Mouse (Mus musculus): ENCODE data around the gene Zdhhc19. TPM values are rescaled to one million over a fixed set of nuclear protein-coding genes. Genes with fewer than 3 reads are reported as not detected.

The Zdhhc19 gene
- polyA plus RNA-seq, 1 experiment from 2014 or later: 0.22 TPM

GRCm38 (mm10) chr16:32463426-32463825, 32.6 kb upstream of the Zdhhc19 start:
- H3K9ac ChIP-seq: no peak overlapping the region
- peaks cover 21% of the 10 kb centered on the region for H3K36me3 ChIP-seq

GRCm38 (mm10) chr16:32464908-32465307, 31.2 kb upstream of the Zdhhc19 start:
- Histone ChIP-seq H3K9me3 (no peaks in the 10 kb centered on the region), H3K4me3 (no peak overlapping the region), H3K4me2 (no peak overlapping the region), H3K4me1 (replicated peaks) (no peaks in the 10 kb centered on the region), H3K9ac (no peak overlapping the region), H3K27me3 (no peaks in the 10 kb centered on the region), H3K36me3 (peaks cover 32% of the 10 kb centered on the region), H3K27ac (replicated peaks) (no peak overlapping the region)
- 0% methylated on average over 1 of the region's 1 CpGs for WGBS
- no peak for ATAC-seq (ENCODE audit: low FRiP score, low read depth)

More at GRCm38 (mm10) chr16:32463426-32463825, 32.6 kb upstream of the Zdhhc19 start:
- 87% methylated on average over 2 of the region's 2 CpGs for WGBS
- Histone ChIP-seq H3K9me3 (no peaks in the 10 kb centered on the region), H3K27ac (replicated peaks) (no peak overlapping the region), H3K4me1 (replicated peaks) (no peaks in the 10 kb centered on the region), H3K4me3 (no peak overlapping the region), H3K4me2 (no peak overlapping the region), H3K27me3 (no peaks in the 10 kb centered on the region)
- no peak for ATAC-seq (ENCODE audit: low FRiP score, low read depth)

- WGBS: 83% methylated on average over 3 of the region's 3 CpGs
- Histone ChIP-seq H3K36me3 (peaks cover 55% of the 10 kb centered on the region), H3K27ac (replicated peaks) (no peak overlapping the region), H3K27me3 (no peaks in the 10 kb centered on the region), H3K4me2 (no peak overlapping the region), H3K4me3 (no peak overlapping the region), H3K9ac (no peak overlapping the region), H3K9me3 (no peaks in the 10 kb centered on the region), H3K4me1 (replicated peaks) (no peaks in the 10 kb centered on the region)
- no peak for ATAC-seq (ENCODE audit: low FRiP score, low read depth)
Measured at GRCm38 (mm10) chr16:32468488-32468887, 27.6 kb upstream of the Zdhhc19 start.

GRCm38 (mm10) chr16:32469404-32470105, 26.5 kb upstream of the Zdhhc19 start:
- Histone ChIP-seq H3K27me3 (no peaks in the 10 kb centered on the region), H3K36me3 (peaks cover 49% of the 10 kb centered on the region), H3K27ac (replicated peaks) (no peak overlapping the region), H3K4me2 (no peak overlapping the region), H3K4me3 (no peak overlapping the region), H3K9ac (no peak overlapping the region), H3K4me1 (replicated peaks) (no peaks in the 10 kb centered on the region), H3K9me3 (no peaks in the 10 kb centered on the region)
- no peak for ATAC-seq (ENCODE audit: low FRiP score, low read depth)
- 84% methylated on average over 5 of the region's 5 CpGs for WGBS

GRCm38 (mm10) chr16:32472276-32473015, 23.6 kb upstream of the Zdhhc19 start:
- H3K27ac ChIP-seq (replicated peaks): no peak overlapping the region
- H3K4me3 ChIP-seq: no peak overlapping the region
- H3K9me3 ChIP-seq: no peaks in the 10 kb centered on the region
- no peaks in the 10 kb centered on the region for H3K4me1 ChIP-seq (replicated peaks)
- WGBS: 73% methylated on average over 7 of the region's 7 CpGs
- no peak overlapping the region for H3K9ac ChIP-seq
- H3K27me3 ChIP-seq: no peaks in the 10 kb centered on the region
- peaks cover 43% of the 10 kb centered on the region for H3K36me3 ChIP-seq
- H3K4me2 ChIP-seq: no peak overlapping the region
- no peak for ATAC-seq (ENCODE audit: low FRiP score, low read depth)

GRCm38 (mm10) chr16:32477315-32477714, 18.8 kb upstream of the Zdhhc19 start:
- Histone ChIP-seq H3K36me3 (peaks cover 7% of the 10 kb centered on the region; the same call in 1 of the 2 replicates), H3K27me3 (no peaks in the 10 kb centered on the region), H3K4me2 (no peak overlapping the region), H3K9ac (no peak overlapping the region), H3K4me3 (no peak overlapping the region), H3K27ac (replicated peaks) (no peak overlapping the region), H3K9me3 (no peaks in the 10 kb centered on the region), H3K4me1 (replicated peaks) (no peaks in the 10 kb centered on the region)
- no peak for ATAC-seq (ENCODE audit: low FRiP score, low read depth)
- 86% methylated on average over 6 of the region's 6 CpGs for WGBS

- ATAC-seq (ENCODE audit: low FRiP score, low read depth): no peak
- no peak overlapping the region for H3K4me3 ChIP-seq
- no peaks in the 10 kb centered on the region for H3K4me1 ChIP-seq (replicated peaks)
- H3K27me3 ChIP-seq: no peaks in the 10 kb centered on the region
- no peaks in the 10 kb centered on the region for H3K9me3 ChIP-seq
- H3K9ac ChIP-seq: no peak overlapping the region
- WGBS: 81% methylated on average over 2 of the region's 2 CpGs
- H3K4me2 ChIP-seq: no peak overlapping the region
- no peaks in the 10 kb centered on the region for H3K36me3 ChIP-seq
- H3K27ac ChIP-seq (replicated peaks): no peak overlapping the region
Measured at GRCm38 (mm10) chr16:32479415-32479814, 16.6 kb upstream of the Zdhhc19 start.

- ATAC-seq (ENCODE audit: low FRiP score, low read depth): no peak
- H3K27ac ChIP-seq (replicated peaks): no peak overlapping the region
- H3K36me3 ChIP-seq: no peaks in the 10 kb centered on the region
- H3K4me1 ChIP-seq (replicated peaks): no peaks in the 10 kb centered on the region
- no peaks in the 10 kb centered on the region for H3K9me3 ChIP-seq
- H3K27me3 ChIP-seq: no peaks in the 10 kb centered on the region
- no peak overlapping the region for H3K4me2 ChIP-seq
- no peak overlapping the region for H3K9ac ChIP-seq
- 47% methylated on average over 7 of the region's 7 CpGs for WGBS
- no peak overlapping the region for H3K4me3 ChIP-seq
Measured at GRCm38 (mm10) chr16:32484431-32484871, 11.6 kb upstream of the Zdhhc19 start.

GRCm38 (mm10) chr16:32485209-32485608, 10.9 kb upstream of the Zdhhc19 start:
- no peak for ATAC-seq (ENCODE audit: low FRiP score, low read depth)
- Histone ChIP-seq H3K4me2 (no peak overlapping the region), H3K9me3 (no peaks in the 10 kb centered on the region), H3K9ac (no peak overlapping the region), H3K4me1 (replicated peaks) (no peaks in the 10 kb centered on the region), H3K27me3 (no peaks in the 10 kb centered on the region), H3K27ac (replicated peaks) (no peak overlapping the region), H3K36me3 (no peaks in the 10 kb centered on the region), H3K4me3 (no peak overlapping the region)
- WGBS: 72% methylated on average over 2 of the region's 2 CpGs

- H3K27ac ChIP-seq (replicated peaks): no peak overlapping the region
- no peak for ATAC-seq (ENCODE audit: low FRiP score, low read depth)
- no peaks in the 10 kb centered on the region for H3K9me3 ChIP-seq
- no peak overlapping the region for H3K4me2 ChIP-seq
- 83% methylated on average over 6 of the region's 6 CpGs for WGBS
- H3K27me3 ChIP-seq: no peaks in the 10 kb centered on the region
- no peak overlapping the region for H3K9ac ChIP-seq
- no peaks in the 10 kb centered on the region for H3K36me3 ChIP-seq
- H3K4me3 ChIP-seq: no peak overlapping the region
- H3K4me1 ChIP-seq (replicated peaks): no peaks in the 10 kb centered on the region
Measured at GRCm38 (mm10) chr16:32486046-32486445, 10.0 kb upstream of the Zdhhc19 start.

GRCm38 (mm10) chr16:32487234-32488111, 8.6 kb upstream of the Zdhhc19 start, which contains the start of gene Slc51a:
TSS of gene Slc51a (minus strand) at chr16:32487879.
- Histone ChIP-seq H3K27ac (replicated peaks) (no peak within 1 kb of the TSS), H3K4me1 (replicated peaks) (no peaks in the 10 kb centered on the region), H3K9me3 (no peaks in the 10 kb centered on the region), H3K9ac (no peak within 1 kb of the TSS), H3K4me2 (no peak within 1 kb of the TSS), H3K36me3 (no peaks in the 10 kb centered on the region), H3K27me3 (no peaks in the 10 kb centered on the region), H3K4me3 (no peak within 1 kb of the TSS)
- WGBS: 69% methylated on average over 15 of the region's 15 CpGs
- no peak for ATAC-seq (ENCODE audit: low FRiP score, low read depth)

- Histone ChIP-seq H3K4me3 (no peak overlapping the region), H3K4me1 (replicated peaks) (no peaks in the 10 kb centered on the region), H3K9me3 (no peaks in the 10 kb centered on the region), H3K27ac (replicated peaks) (no peak overlapping the region), H3K36me3 (no peaks in the 10 kb centered on the region), H3K4me2 (no peak overlapping the region), H3K9ac (no peak overlapping the region), H3K27me3 (no peaks in the 10 kb centered on the region)
- 93% methylated on average over 3 of the region's 3 CpGs for WGBS
- ATAC-seq (ENCODE audit: low FRiP score, low read depth): no peak
Measured at GRCm38 (mm10) chr16:32488939-32489338, 7.1 kb upstream of the Zdhhc19 start.

Data from hindbrain, embryonic 15.5 days (tissue).